Mouse (Mus musculus): ENCODE results near the gene Fbxo10. TPM values are rescaled to one million over a fixed set of nuclear protein-coding genes. Genes with fewer than 3 reads are reported as not detected.

Fbxo10 gene
- polyA plus RNA-seq, 1 experiment, result 27.3 TPM

DNA sequence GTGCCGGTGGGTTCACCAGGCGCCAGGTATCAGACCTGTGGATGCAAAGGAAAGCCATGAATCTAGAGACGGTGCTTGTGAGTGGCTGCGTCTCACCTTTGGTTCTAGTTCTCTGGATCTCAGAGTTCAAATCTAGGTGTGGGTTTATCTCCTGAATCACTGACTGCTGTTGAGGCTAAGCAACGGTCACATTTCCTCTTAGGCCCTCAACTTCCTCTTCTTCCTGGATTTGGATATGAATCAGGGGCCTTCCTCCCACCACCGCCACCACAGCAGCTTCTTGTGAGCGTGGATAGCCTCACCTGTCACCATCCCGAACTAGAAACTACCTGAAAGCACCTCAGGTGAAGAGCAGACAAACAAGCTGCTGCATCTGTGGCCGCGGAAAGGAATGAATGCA is 48.4 kb downstream of the Fbxo10 start:
- H3K4me3 ChIP-seq (ENCODE audit: insufficient read depth, low read length), result no peak overlapping the region
- H3K4me1 ChIP-seq (ENCODE audit: control insufficient read depth, insufficient read depth, low read length), result no peaks in the 10 kb centered on the region
- TF ChIP-seq POLR2A (IDR thresholded peaks at IDR 0.05; ENCODE audit: extremely low read depth, insufficient read depth, low read length) (no peak), CTCF (IDR thresholded peaks at IDR 0.05; ENCODE audit: extremely low read depth, insufficient read depth, low read length) (no peak)
- no peak overlapping the region for H3K27ac ChIP-seq (ENCODE audit: insufficient read depth, low read length)

DNA sequence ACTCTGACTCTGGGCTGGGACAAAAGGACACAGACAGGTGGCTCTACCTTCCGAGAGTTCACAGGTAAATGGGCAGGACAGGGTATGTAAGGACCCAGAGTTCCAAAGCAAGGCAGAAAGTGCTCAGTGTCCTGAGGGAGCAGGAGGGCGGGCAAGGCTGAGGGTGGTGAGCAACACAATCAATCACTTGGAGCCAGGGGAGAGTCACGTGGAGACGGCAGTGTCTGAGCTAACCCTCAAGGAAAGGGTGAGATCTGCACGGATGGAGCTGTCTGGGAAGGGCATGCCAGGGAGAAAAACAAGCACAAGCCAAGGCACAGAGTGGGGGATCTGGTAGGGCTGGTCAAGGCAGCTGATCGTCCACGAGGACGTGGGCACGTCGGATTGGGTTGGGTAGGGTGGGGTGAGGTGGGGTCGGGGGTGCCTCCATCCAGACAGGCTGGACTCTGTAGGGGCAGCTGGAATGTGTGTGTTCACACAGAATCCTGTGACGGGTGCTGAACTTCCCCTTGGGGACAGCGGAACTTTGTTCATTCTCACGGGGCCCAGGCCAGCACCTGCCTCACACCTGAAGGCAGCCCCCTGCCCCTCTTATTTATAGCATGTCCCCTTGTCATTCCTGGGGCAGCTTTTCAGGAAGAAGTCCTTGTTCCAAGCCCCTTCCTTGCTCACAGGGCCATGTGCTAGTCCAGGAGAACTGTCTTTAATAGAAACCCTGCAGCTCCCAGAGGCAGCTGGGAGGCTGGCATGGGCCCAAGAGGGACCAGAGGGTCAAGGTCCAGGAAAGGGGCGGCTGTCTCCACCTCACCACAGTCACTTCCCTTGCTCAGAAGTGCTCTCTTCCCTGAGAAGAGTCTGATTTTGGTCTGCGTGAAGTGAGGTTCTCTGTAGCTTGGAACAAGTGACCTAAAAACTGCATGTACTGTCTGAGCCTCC is 49.4 kb downstream of the Fbxo10 start:
- no peaks in the 10 kb centered on the region for H3K4me1 ChIP-seq (ENCODE audit: control insufficient read depth, insufficient read depth, low read length)
- TF ChIP-seq POLR2A (IDR thresholded peaks at IDR 0.05; ENCODE audit: extremely low read depth, insufficient read depth, low read length) (no peak), CTCF (IDR thresholded peaks at IDR 0.05; ENCODE audit: extremely low read depth, insufficient read depth, low read length) (no peak)
- no peak overlapping the region for H3K4me3 ChIP-seq (ENCODE audit: insufficient read depth, low read length)
- H3K27ac ChIP-seq (ENCODE audit: insufficient read depth, low read length), result no peak overlapping the region

DNA sequence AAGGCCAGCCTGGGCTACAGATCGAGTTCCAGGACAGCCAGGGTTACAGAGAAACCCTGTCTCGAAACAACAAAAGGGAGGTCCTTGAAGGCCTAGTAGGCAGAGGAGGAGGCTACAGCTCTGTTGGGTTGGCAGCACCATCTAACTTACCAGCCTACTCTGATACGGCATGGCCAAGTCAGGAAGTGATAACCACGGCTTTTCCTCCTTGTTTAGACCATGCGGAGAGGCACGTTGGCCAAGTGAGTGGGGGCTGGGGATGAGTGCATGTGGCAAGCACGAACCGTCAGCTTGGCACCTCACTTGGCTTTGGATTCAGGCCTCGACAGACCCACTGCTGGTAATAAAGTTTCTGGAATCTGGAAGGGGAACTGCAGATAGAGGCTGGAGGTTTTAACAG is 51.8 kb downstream of the Fbxo10 start:
- Histone ChIP-seq H3K27ac (ENCODE audit: insufficient read depth, low read length) (no peak overlapping the region), H3K4me1 (ENCODE audit: control insufficient read depth, insufficient read depth, low read length) (no peaks in the 10 kb centered on the region), H3K4me3 (ENCODE audit: insufficient read depth, low read length) (no peak overlapping the region)
- no peak for TF ChIP-seq CTCF (IDR thresholded peaks at IDR 0.05; ENCODE audit: extremely low read depth, insufficient read depth, low read length)

GRCm38 (mm10) chr4:45026459-45026858 is 57.9 kb downstream of the Fbxo10 start:
- no peaks in the 10 kb centered on the region for H3K4me1 ChIP-seq (ENCODE audit: control insufficient read depth, insufficient read depth, low read length)
- TF ChIP-seq CTCF (IDR thresholded peaks at IDR 0.05; ENCODE audit: extremely low read depth, insufficient read depth, low read length) (no peak), POLR2A (IDR thresholded peaks at IDR 0.05; ENCODE audit: extremely low read depth, insufficient read depth, low read length) (no peak)
- no peak overlapping the region for H3K4me3 ChIP-seq (ENCODE audit: insufficient read depth, low read length)

DNA sequence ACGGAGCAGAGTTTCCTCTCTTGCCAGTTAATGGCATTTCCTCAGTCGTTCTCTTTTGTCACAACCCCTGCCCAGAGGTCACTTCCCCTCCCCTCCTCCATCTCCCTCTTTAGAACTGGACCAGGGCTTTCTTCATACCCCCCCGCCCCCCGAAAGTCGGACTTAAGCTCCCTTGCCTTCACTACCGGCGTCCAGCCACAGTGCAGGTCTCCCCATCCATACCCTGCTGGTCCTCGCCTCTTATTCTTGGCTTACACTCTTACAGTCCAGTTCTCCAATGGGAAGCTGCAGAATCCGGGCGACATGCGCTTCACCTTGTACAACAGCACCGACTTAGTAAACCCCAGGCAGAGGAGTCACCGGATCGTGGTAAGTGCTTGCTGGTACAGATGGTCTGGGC is 65.4 kb downstream of the Fbxo10 start:
- Histone ChIP-seq H3K27ac (ENCODE audit: insufficient read depth, low read length) (no peak overlapping the region), H3K4me1 (ENCODE audit: control insufficient read depth, insufficient read depth, low read length) (peaks cover 2% of the 10 kb centered on the region; the same call in 1 of the 2 replicates), H3K4me3 (ENCODE audit: insufficient read depth, low read length) (peak overlapping the region; percentile 54)
- TF ChIP-seq POLR2A (IDR thresholded peaks at IDR 0.05; ENCODE audit: extremely low read depth, insufficient read depth, low read length) (no peak), CTCF (IDR thresholded peaks at IDR 0.05; ENCODE audit: extremely low read depth, insufficient read depth, low read length) (no peak)

More at GRCm38 (mm10) chr4:45026459-45026858, 57.9 kb downstream of the Fbxo10 start:
- H3K27ac ChIP-seq (ENCODE audit: insufficient read depth, low read length), result no peak overlapping the region

DNA sequence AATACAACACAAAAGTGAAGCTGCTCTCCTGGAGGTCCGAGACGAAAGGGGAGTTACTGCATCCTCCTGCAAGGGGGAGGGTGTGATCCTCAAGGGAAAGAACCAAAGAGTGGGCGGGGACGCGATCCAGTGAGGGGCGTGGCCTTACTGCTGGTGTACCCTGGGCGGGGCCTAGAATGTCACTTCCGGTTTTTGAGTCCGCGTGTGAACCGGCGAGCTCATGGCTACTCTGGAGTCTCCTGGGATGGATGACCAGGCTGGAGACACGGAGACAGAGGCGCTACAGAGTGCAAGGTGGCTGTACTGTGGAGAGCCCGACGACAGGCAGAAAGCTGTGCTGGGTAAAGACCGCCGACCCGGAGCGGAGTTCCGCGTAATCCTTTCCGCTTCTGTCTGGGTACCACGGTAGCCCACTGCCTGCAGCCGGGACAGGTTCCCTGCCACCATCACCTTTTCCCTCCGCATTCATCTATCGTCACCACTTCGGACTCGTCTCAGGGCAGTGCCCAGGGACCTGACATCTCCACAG is 65.9 kb downstream of the Fbxo10 start, which contains the start of gene Polr1e:
Gene Polr1e (plus strand): TSS at position 132 of the 529 bp plus-strand sequence.
- H3K27ac ChIP-seq (ENCODE audit: insufficient read depth, low read length), result no peak within 1 kb of the TSS
- TF ChIP-seq POLR2A (IDR thresholded peaks at IDR 0.05; ENCODE audit: extremely low read depth, insufficient read depth, low read length) (peak; percentile 60; the same call in 1 of the 2 replicates), CTCF (IDR thresholded peaks at IDR 0.05; ENCODE audit: extremely low read depth, insufficient read depth, low read length) (no peak)
- H3K4me1 ChIP-seq (ENCODE audit: control insufficient read depth, insufficient read depth, low read length), result peaks cover 2% of the 10 kb centered on the region; the same call in 1 of the 2 replicates
- peak within 1 kb of the TSS; percentile 54 for H3K4me3 ChIP-seq (ENCODE audit: insufficient read depth, low read length)

DNA sequence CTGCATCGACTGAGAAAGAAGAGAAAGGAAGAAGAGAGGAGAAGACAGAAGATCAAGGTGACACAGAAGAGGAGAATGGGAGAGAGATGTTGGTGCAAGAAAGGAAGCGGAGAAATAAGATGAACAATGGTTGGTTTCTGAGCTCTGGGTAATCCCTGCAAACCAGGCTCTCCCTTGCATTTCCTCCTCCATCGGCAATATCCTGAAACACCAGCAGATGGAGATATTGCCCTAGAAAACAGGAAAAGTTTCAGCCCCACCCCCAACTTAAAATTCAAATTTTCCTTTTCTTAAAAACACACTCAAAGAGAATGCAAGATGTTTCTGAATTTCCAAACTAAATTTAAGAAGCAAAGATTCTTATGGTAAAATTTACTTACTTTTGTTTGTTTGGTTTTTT is 68.8 kb downstream of the Fbxo10 start:
- TF ChIP-seq CTCF (IDR thresholded peaks at IDR 0.05; ENCODE audit: extremely low read depth, insufficient read depth, low read length), result peak; percentile 76
- TF ChIP-seq POLR2A (IDR thresholded peaks at IDR 0.05; ENCODE audit: extremely low read depth, insufficient read depth, low read length), result no peak
- peaks cover 4% of the 10 kb centered on the region for H3K4me1 ChIP-seq (ENCODE audit: control insufficient read depth, insufficient read depth, low read length)
- H3K4me3 ChIP-seq (ENCODE audit: insufficient read depth, low read length), result no peak overlapping the region
- H3K27ac ChIP-seq (ENCODE audit: insufficient read depth, low read length), result no peak overlapping the region

DNA sequence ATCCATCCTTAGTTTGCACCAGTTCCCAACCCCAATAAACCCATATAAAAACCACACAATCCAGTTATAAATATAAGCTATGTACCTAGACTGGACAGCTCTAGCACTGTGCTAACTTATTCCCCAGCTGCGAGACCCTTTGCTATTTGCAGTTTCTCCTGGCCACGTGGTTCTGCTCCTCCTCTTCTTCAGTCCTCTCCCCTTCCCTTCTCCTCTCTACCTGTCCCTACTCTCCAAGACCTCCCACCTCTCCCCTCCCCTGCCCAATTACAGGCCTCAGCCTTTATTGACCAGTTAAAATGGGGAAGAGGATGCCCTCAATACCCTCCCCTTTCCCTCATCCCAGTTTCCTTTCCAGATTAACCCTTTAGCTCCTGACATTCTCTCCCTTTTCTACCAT is 70.9 kb downstream of the Fbxo10 start:
- Histone ChIP-seq H3K4me1 (ENCODE audit: control insufficient read depth, insufficient read depth, low read length) (peaks cover 6% of the 10 kb centered on the region), H3K4me3 (ENCODE audit: insufficient read depth, low read length) (peak overlapping the region; percentile 51; the same call in 1 of the 2 replicates)

GRCm38 (mm10) chr4:45013031-45013431 is 71.4 kb downstream of the Fbxo10 start:
- TF ChIP-seq POLR2A (IDR thresholded peaks at IDR 0.05; ENCODE audit: extremely low read depth, insufficient read depth, low read length) (no peak), CTCF (IDR thresholded peaks at IDR 0.05; ENCODE audit: extremely low read depth, insufficient read depth, low read length) (no peak)
- Histone ChIP-seq H3K4me3 (ENCODE audit: insufficient read depth, low read length) (peak overlapping the region; percentile 51), H3K27ac (ENCODE audit: insufficient read depth, low read length) (peak overlapping the region; percentile 20), H3K4me1 (ENCODE audit: control insufficient read depth, insufficient read depth, low read length) (peaks cover 6% of the 10 kb centered on the region)

More for the DNA sequence above, 70.9 kb downstream of the Fbxo10 start:
- H3K27ac ChIP-seq (ENCODE audit: insufficient read depth, low read length), result no peak overlapping the region
- no peak for TF ChIP-seq POLR2A (IDR thresholded peaks at IDR 0.05; ENCODE audit: extremely low read depth, insufficient read depth, low read length)
- no peak for TF ChIP-seq CTCF (IDR thresholded peaks at IDR 0.05; ENCODE audit: extremely low read depth, insufficient read depth, low read length)

Measured in cortical plate, adult 2 months (tissue).